Mouse (Mus musculus) forebrain, embryonic 11.5 days (tissue): ENCODE measurements around the gene Actrt2. TPM values are rescaled to one million over a fixed set of nuclear protein-coding genes. Genes with fewer than 3 reads are reported as not detected.
A peak's percentile ranks its signal among the peaks of the same experiment; 100 is the strongest.

Source experiments
- ATAC-seq: fragments of 200-750 bp; cut with Nextera tagmentation; replicated peaks from 2 replicates; pipeline ENCODE4 v1.8.0; 2017; ENCODE audit warnings: moderate TSS enrichment; ENCODE audit not compliant: low FRiP score
- DNase-seq: peaks from one replicate; pipeline ENCODE4 v3.0.0-alpha.2; 2017; ENCODE audit warnings: low spot score
- H3K27ac ChIP-seq: fragments of 300-500 bp; sonication (generic); 2 replicates; pipeline ENCODE4 v1.5.1; 2014; ENCODE audit warnings: low read depth, low read length
- H3K27me3 ChIP-seq: fragments of 300-500 bp; sonication (generic); 2 replicates; pipeline ENCODE4 v1.6.1; 2014; ENCODE audit warnings: mild to moderate bottlenecking, low read length, mixed read lengths; ENCODE audit not compliant: control insufficient read depth, insufficient read depth
- H3K36me3 ChIP-seq: fragments of 300-500 bp; sonication (generic); 2 replicates; pipeline ENCODE4 v1.6.1; 2014; ENCODE audit warnings: mild to moderate bottlenecking, low read length, moderate library complexity, mixed read lengths; ENCODE audit not compliant: control insufficient read depth, insufficient read depth
- H3K4me1 ChIP-seq: fragments of 300-500 bp; sonication (generic); replicated peaks from 2 replicates; pipeline ENCODE4 v1.6.1; 2014; ENCODE audit warnings: low read length, mixed read lengths; ENCODE audit not compliant: control insufficient read depth, insufficient read depth
- H3K4me2 ChIP-seq: fragments of 300-500 bp; sonication (generic); 2 replicates; pipeline ENCODE4 v1.6.1; 2014; ENCODE audit warnings: low read depth, mild to moderate bottlenecking, low read length, moderate library complexity, mixed read lengths; ENCODE audit not compliant: severe bottlenecking
- H3K4me3 ChIP-seq: fragments of 300-500 bp; sonication (generic); 2 replicates; pipeline ENCODE4 v1.5.1; 2014; ENCODE audit warnings: low read depth, low read length
- H3K9ac ChIP-seq: fragments of 300-500 bp; sonication (generic); 2 replicates; pipeline ENCODE4 v1.6.1; 2014; ENCODE audit warnings: low read length
- H3K9me3 ChIP-seq: fragments of 300-500 bp; sonication (generic); 2 replicates; pipeline ENCODE4 v1.6.1; 2016; ENCODE audit warnings: low read length, mixed read lengths; ENCODE audit not compliant: control insufficient read depth
- WGBS: fragments of 180-500 bp; shearing (Covaris S2); extraction: QIAGEN DNeasy Blood & Tissue Kit; methylation state at CpG from one replicate; pipeline ENCODE4 v1.1.7; 2014; 5-methylcytosine and 5-hydroxymethylcytosine counted together
- polyA plus RNA-seq: library from polyadenylated mRNA; unstranded; fragments of >200 nt; fragmentation: Nextera tagmentation; extraction: Ambion mirVana; gene quantifications from 2 replicates; pipeline ENCODE4 v1.2.1, GENCODE M21; 2014

The Actrt2 gene
- polyA plus RNA-seq, 1 experiment from 2014 or later, result not detected

GRCm38 (mm10) chr4:154674541-154674940 lies 6.9 kb upstream of the Actrt2 start:
- ATAC-seq (peak; percentile 56), DNase-seq (peak; percentile 89)
- 2% methylated on average over 12 of the region's 12 CpGs for WGBS
- Histone ChIP-seq H3K27ac (no peak overlapping the region), H3K36me3 (no peaks in the 10 kb centered on the region), H3K4me3 (no peak overlapping the region), H3K4me2 (peak overlapping the region; percentile 18; the same call in 1 of the 2 replicates), H3K9ac (no peak overlapping the region), H3K27me3 (no peaks in the 10 kb centered on the region), H3K9me3 (no peaks in the 10 kb centered on the region), H3K4me1 (no peaks in the 10 kb centered on the region)

GRCm38 (mm10) chr4:154673986-154674385 lies 6.3 kb upstream of the Actrt2 start:
- no peaks in the 10 kb centered on the region for H3K9me3 ChIP-seq
- H3K36me3 ChIP-seq, result no peaks in the 10 kb centered on the region
- H3K4me2 ChIP-seq, result no peak overlapping the region
- ATAC-seq, result no peak
- H3K4me3 ChIP-seq, result no peak overlapping the region
- no peaks in the 10 kb centered on the region for H3K4me1 ChIP-seq
- no peak overlapping the region for H3K9ac ChIP-seq
- DNase-seq, result peak; percentile 42
- H3K27ac ChIP-seq, result no peak overlapping the region
- 74% methylated on average over 4 of the region's 4 CpGs for WGBS
- H3K27me3 ChIP-seq, result no peaks in the 10 kb centered on the region

- 58% methylated on average over 1 of the region's 1 CpGs for WGBS
- no peaks in the 10 kb centered on the region for H3K4me1 ChIP-seq
- H3K36me3 ChIP-seq, result no peaks in the 10 kb centered on the region
- no peak overlapping the region for H3K4me3 ChIP-seq
- no peak overlapping the region for H3K4me2 ChIP-seq
- no peaks in the 10 kb centered on the region for H3K9me3 ChIP-seq
- H3K27me3 ChIP-seq, result no peaks in the 10 kb centered on the region
- no peak overlapping the region for H3K9ac ChIP-seq
- H3K27ac ChIP-seq, result no peak overlapping the region
- DNase-seq (peak; percentile 24), ATAC-seq (no peak)
Observed at GRCm38 (mm10) chr4:154672027-154672426, 4.4 kb upstream of the Actrt2 start.

GRCm38 (mm10) chr4:154671232-154671912 lies 3.7 kb upstream of the Actrt2 start:
- 75% methylated on average over 8 of the region's 8 CpGs for WGBS
- no peak overlapping the region for H3K9ac ChIP-seq
- H3K4me3 ChIP-seq, result no peak overlapping the region
- H3K4me2 ChIP-seq, result no peak overlapping the region
- H3K27ac ChIP-seq, result no peak overlapping the region
- no peaks in the 10 kb centered on the region for H3K4me1 ChIP-seq
- H3K36me3 ChIP-seq, result no peaks in the 10 kb centered on the region
- no peaks in the 10 kb centered on the region for H3K27me3 ChIP-seq
- no peaks in the 10 kb centered on the region for H3K9me3 ChIP-seq
- ATAC-seq (no peak), DNase-seq (peak; percentile 45)

GRCm38 (mm10) chr4:154662681-154663215 lies 4.9 kb downstream of the Actrt2 start:
- WGBS, result 67% methylated on average over 12 of the region's 12 CpGs
- H3K4me2 ChIP-seq, result no peak overlapping the region
- ATAC-seq, result no peak
- H3K27ac ChIP-seq, result no peak overlapping the region
- H3K36me3 ChIP-seq, result no peaks in the 10 kb centered on the region
- H3K4me3 ChIP-seq, result no peak overlapping the region
- no peak for DNase-seq
- no peaks in the 10 kb centered on the region for H3K27me3 ChIP-seq
- H3K9me3 ChIP-seq, result no peaks in the 10 kb centered on the region
- no peaks in the 10 kb centered on the region for H3K4me1 ChIP-seq
- no peak overlapping the region for H3K9ac ChIP-seq

GRCm38 (mm10) chr4:154661256-154661655 lies 6.4 kb downstream of the Actrt2 start:
- Histone ChIP-seq H3K4me3 (no peak overlapping the region), H3K9ac (no peak overlapping the region), H3K4me2 (no peak overlapping the region), H3K27ac (no peak overlapping the region), H3K36me3 (no peaks in the 10 kb centered on the region), H3K27me3 (no peaks in the 10 kb centered on the region), H3K9me3 (no peaks in the 10 kb centered on the region), H3K4me1 (no peaks in the 10 kb centered on the region)
- DNase-seq (no peak), ATAC-seq (no peak)
- WGBS, result 56% methylated on average over 6 of the region's 6 CpGs

- H3K4me2 ChIP-seq, result no peak overlapping the region
- no peaks in the 10 kb centered on the region for H3K36me3 ChIP-seq
Observed at GRCm38 (mm10) chr4:154660025-154660424, 7.6 kb downstream of the Actrt2 start.

GRCm38 (mm10) chr4:154655134-154655910 lies 12.3 kb downstream of the Actrt2 start:
- H3K4me1 ChIP-seq, result no peaks in the 10 kb centered on the region
- H3K9me3 ChIP-seq, result no peaks in the 10 kb centered on the region
- no peak overlapping the region for H3K4me2 ChIP-seq
- no peak for ATAC-seq
- H3K4me3 ChIP-seq, result no peak overlapping the region
- WGBS, result 84% methylated on average over 15 of the region's 15 CpGs
- H3K36me3 ChIP-seq, result no peaks in the 10 kb centered on the region
- no peaks in the 10 kb centered on the region; the same call in 1 of the 2 replicates for H3K27me3 ChIP-seq
- no peak for DNase-seq
- no peak overlapping the region for H3K9ac ChIP-seq
- no peak overlapping the region for H3K27ac ChIP-seq

More at GRCm38 (mm10) chr4:154660025-154660424, 7.6 kb downstream of the Actrt2 start:
- DNase-seq (no peak), ATAC-seq (no peak)
- H3K9me3 ChIP-seq, result no peaks in the 10 kb centered on the region
- H3K9ac ChIP-seq, result no peak overlapping the region
- H3K4me3 ChIP-seq, result no peak overlapping the region
- H3K27me3 ChIP-seq, result no peaks in the 10 kb centered on the region
- no peaks in the 10 kb centered on the region for H3K4me1 ChIP-seq
- no peak overlapping the region for H3K27ac ChIP-seq
